Mouse (Mus musculus) cerebellum, adult 2 months (tissue): ENCODE results near the gene Gm7029. TPM values are rescaled to one million over a fixed set of nuclear protein-coding genes. Genes with fewer than 3 reads are reported as not detected.
A peak's percentile ranks its signal among the peaks of the same experiment; 100 is the strongest.

Experiments used
- DNase-seq, 2 experiments: peaks; one replicate each; pipeline ENCODE4 v3.0.0; 2021
- H3K27ac ChIP-seq: fragments of 200-500 bp; 2 replicates; pipeline ENCODE4 v1.5.1; 2012; ENCODE audit warnings: low read length, control low read depth, inconsistent platforms; ENCODE audit not compliant: insufficient read depth
- H3K27me3 ChIP-seq: fragments of 200-500 bp; 2 replicates; pipeline ENCODE4 v1.6.1; 2012; ENCODE audit warnings: inconsistent platforms, mild to moderate bottlenecking, low read length, moderate library complexity; ENCODE audit not compliant: control insufficient read depth, insufficient read depth
- H3K4me1 ChIP-seq: fragments of 200-500 bp; 2 replicates; pipeline ENCODE4 v1.6.1; 2011; ENCODE audit warnings: low read length; ENCODE audit not compliant: control insufficient read depth, insufficient read depth
- H3K4me3 ChIP-seq: fragments of 200-500 bp; replicated peaks from 2 replicates; pipeline ENCODE3; 2011; ENCODE audit warnings: mild to moderate bottlenecking, low read depth, low read length, control low read depth; ENCODE audit not compliant: insufficient read depth
- CTCF ChIP-seq: fragments of 200-500 bp; IDR thresholded peaks from 2 replicates; pipeline ENCODE4 v1.5.1; 2011; ENCODE audit warnings: low read depth, mild to moderate bottlenecking, control low read depth, low read length, moderate library complexity, borderline replicate concordance; ENCODE audit not compliant: insufficient read depth
- POLR2A ChIP-seq: fragments of 200-500 bp; IDR thresholded peaks from 2 replicates; pipeline ENCODE4 v1.6.1; 2011; ENCODE audit warnings: low read length, control low read depth, borderline replicate concordance; ENCODE audit not compliant: insufficient read depth
- WGBS: fragments of 180-500 bp; shearing (Covaris S2); methylation state at CpG from one replicate; pipeline ENCODE4 v1.1.7; 2018; 5-methylcytosine and 5-hydroxymethylcytosine counted together
- polyA plus RNA-seq: library from polyadenylated mRNA; depleted of rRNA; stranded (reverse); fragments of >200 nt; gene quantifications from 2 replicates; pipeline ENCODE4 v1.2.3, GENCODE M21; 2012

Gene Gm7029
- polyA plus RNA-seq, 1 experiment = not detected

DNA sequence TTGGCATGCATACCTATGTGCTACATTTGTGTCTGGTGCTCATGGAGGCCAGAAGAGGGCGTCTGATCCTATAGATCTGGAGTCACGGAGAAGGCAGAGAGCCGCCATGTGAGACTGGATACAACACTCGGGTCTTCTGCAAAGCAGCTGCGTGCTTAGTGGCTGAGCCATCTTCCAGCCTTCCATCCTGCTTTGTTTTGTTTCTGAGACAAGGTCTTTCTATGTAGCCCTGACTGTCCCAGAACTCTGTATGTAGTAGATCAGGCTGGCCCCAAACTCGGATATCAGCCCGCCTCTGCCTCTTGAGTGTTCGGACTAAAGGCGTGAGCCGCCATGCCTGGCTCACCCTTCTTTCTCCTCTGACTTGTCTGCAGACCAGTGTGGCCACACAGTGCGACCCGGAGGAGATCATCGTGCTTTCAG, 41.3 kb downstream of the Gm7029 start:
- H3K4me3 ChIP-seq = no peak overlapping the region
- peaks cover 11% of the 10 kb centered on the region for H3K4me1 ChIP-seq
- 57% methylated on average over 13 of the region's 13 CpGs for WGBS
- H3K27ac ChIP-seq = no peak overlapping the region
- no peak for TF ChIP-seq CTCF
- no peak for TF ChIP-seq POLR2A
- peak in 1 of 2 experiments; percentile 28 for DNase-seq
- no peaks in the 10 kb centered on the region for H3K27me3 ChIP-seq

DNA sequence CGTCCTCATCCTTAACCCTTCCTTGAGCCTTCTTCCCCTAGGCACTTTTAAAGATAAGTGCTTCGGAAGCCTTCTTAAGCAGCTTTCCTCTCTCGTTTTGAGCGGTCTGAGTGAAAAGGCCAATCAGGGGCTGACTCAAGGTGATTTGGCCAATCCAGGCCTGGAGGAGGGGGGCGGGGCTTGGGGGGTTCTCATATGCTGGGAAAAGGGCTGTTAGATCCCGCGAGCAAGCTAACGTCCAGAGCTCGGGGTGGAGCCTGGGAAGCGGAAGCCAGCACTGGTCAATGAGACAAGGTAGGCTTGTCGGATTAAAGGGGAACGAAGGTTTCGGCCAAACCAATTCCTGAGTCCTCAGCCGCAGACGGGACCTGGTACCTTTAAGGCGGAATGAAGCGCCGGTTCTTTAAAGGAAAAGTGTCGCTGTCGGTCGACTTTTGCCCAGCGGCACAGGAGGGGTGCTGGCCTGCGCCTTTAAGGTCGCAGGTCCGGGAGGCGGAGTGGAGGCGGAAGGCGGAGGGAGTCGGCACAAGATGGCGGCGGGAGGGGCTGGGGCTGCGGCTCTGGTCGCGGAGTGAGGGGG, 42.1 kb downstream of the Gm7029 start, which contains the start of the genes Tapbp and Zbtb22:
Gene Tapbp, plus strand, starts transcription at position 229 of the 580 bp plus-strand sequence.
Gene Zbtb22, plus strand, starts transcription at position 234 of the 580 bp plus-strand sequence.
- no peaks in the 10 kb centered on the region for H3K27me3 ChIP-seq
- peaks cover 11% of the 10 kb centered on the region for H3K4me1 ChIP-seq
- no peak within 1 kb of the TSS for H3K27ac ChIP-seq
- WGBS = under 1% methylated on average over 34 of the region's 34 CpGs
- TF ChIP-seq POLR2A (no peak), CTCF (no peak)
- peak; percentile 98 to 99 for DNase-seq
- H3K4me3 ChIP-seq = peak within 1 kb of the TSS; percentile 68

DNA sequence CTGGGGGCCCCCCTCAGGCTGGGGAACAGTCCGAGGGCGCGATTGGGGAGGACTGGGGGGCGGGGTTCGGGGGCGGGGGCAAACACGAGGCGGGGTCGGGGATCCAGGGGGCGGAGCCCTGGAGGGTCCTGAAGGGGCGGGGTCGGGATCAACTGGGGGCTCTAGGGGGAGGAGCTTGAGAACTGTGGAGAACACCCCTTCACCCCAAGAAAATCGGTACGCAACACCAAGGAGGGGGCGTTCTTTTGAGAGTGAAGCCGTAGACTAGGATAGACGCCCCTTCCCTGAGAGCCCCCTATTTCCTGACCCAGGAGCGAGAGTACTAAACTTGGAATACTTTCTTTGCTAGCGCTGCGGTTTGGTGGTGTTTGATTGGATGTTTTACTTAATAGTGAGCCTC, 42.7 kb downstream of the Gm7029 start:
- DNase-seq = peak in 1 of 2 experiments; percentile 57
- TF ChIP-seq CTCF = no peak
- no peak for TF ChIP-seq POLR2A
- 1% methylated on average over 15 of the region's 20 CpGs for WGBS
- Histone ChIP-seq H3K4me1 (peaks cover 11% of the 10 kb centered on the region), H3K27me3 (no peaks in the 10 kb centered on the region), H3K4me3 (peak overlapping the region; percentile 68), H3K27ac (no peak overlapping the region)

DNA sequence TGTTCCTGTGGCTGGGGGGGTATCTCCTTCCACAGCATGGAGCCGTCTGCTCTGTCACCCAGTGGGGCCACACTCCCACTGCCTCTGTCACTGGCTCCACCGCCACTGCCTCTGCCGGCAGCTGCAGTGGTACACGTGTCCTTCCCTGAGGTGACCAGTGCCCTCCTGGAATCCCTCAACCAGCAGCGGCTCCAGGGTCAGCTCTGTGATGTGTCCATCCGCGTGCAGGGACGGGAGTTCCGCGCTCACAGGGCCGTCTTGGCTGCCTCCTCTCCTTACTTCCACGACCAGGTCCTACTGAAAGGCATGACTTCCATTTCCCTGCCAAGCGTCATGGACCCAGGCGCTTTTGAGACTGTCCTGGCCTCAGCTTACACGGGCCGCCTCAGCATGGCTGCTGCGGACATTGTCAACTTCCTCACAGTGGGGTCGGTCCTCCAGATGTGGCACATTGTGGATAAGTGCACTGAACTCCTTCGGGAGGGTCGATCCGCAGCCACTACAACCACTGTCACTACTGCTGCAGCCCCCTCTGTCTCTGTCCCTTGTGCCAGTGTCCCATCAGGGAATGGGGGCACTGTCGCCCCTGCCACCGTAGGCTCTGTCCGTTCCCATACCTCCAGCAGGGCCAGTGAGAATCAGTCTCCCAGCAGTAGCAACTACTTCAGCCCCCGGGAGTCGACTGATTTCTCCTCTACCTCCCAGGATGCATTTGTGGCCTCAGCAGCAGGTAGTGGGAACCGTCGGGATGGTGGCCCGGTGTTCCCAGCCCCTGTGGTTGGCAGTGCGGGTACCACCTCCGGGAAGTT, 43.4 kb downstream of the Gm7029 start:
- WGBS = 56% methylated on average over 31 of the region's 31 CpGs
- Histone ChIP-seq H3K4me1 (peaks cover 11% of the 10 kb centered on the region), H3K27me3 (no peaks in the 10 kb centered on the region), H3K4me3 (peak overlapping the region; percentile 68), H3K27ac (no peak overlapping the region)
- TF ChIP-seq CTCF = no peak
- no peak for TF ChIP-seq POLR2A
- peak in 1 of 2 experiments; percentile 42 for DNase-seq

DNA sequence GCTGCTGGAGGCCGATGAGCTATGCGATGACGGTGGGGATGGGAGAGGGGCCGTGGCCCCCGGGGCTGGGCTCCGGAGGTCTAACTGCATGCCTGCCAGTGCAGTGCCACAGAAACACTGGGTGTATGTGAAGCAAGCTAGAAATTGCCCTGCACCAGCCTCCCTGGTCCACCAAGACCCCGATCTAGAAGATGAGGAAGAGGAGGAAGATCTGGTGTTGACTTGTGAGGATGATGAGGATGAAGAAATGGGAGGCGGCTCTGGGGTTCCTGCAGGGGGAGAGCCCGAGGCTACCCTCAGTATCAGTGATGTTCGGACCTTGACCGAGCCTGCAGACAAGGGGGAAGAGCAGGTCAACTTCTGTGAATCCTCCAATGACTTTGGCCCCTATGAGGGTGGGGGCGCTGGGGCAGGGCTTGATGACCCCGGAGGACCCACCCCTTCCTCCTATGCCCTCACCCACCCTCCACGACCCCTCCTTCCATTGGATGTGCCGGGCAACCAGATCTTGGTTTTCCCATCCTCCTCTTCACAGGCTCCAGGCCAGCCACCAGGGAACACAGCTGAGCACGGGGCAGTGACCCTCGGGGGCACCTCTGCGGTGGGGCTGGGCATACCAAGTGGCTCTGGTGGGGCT, 44.1 kb downstream of the Gm7029 start:
- no peak overlapping the region for H3K27ac ChIP-seq
- H3K4me3 ChIP-seq = no peak overlapping the region
- peaks cover 11% of the 10 kb centered on the region for H3K4me1 ChIP-seq
- H3K27me3 ChIP-seq = no peaks in the 10 kb centered on the region
- peak in 1 of 2 experiments; percentile 15 for DNase-seq
- TF ChIP-seq POLR2A = no peak
- no peak for TF ChIP-seq CTCF
- WGBS = 75% methylated on average over 18 of the region's 18 CpGs

DNA sequence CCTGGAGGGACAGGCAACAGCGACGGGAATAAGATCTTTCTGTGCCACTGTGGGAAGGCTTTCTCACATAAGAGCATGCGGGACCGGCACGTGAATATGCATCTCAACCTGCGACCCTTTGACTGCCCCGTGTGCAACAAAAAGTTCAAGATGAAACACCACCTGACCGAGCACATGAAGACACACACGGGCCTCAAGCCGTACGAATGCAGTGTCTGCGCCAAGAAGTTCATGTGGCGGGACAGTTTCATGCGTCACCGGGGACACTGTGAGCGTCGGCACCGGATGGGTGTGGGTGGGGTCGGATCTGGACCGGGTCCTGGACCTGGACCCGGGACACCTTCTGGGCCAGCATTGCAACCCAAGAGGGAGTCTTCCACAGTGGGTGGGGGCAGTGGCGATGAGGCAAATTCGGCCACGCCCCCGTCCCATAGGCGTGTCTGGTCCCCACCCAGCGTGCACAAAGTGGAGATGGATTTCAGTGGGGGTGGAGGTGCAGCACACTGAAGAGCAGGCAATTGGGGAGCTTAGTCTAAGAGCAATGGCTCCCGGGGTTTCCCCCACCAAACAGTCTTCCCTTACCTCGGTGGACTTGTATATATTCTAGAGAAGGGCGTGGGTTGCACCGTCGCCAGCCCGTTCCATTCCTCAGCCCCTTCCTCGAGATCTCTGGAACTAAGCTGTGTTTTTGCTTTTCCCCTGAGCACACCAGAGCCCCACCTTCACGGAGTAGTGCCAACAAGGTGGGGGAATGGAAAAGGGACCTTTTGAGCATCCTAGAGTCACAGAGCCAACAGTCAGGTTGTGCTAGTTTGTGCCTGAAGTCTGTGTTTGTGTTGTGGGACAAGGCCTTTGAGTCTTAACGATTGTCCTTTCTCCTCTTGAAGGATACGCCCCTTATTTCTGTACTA, 44.9 kb downstream of the Gm7029 start:
- WGBS = 51% methylated on average over 37 of the region's 37 CpGs
- peak overlapping the region; percentile 98 for H3K4me3 ChIP-seq
- no peak overlapping the region for H3K27ac ChIP-seq
- DNase-seq = peak; percentile 22 to 27
- H3K4me1 ChIP-seq = peaks cover 11% of the 10 kb centered on the region
- TF ChIP-seq POLR2A (no peak), CTCF (no peak)
- no peaks in the 10 kb centered on the region for H3K27me3 ChIP-seq
